Mouse (Mus musculus): ENCODE measurements around the gene Atp1a3. TPM values are rescaled to one million over a fixed set of nuclear protein-coding genes. Genes with fewer than 3 reads are reported as not detected.

Gene Atp1a3
- polyA plus RNA-seq, 1 experiment from 2014 or later, result 1.4 TPM

GRCm38 (mm10) chr7:24993081-24993480 lies 12.7 kb downstream of the Atp1a3 start:
- ATAC-seq (replicated peaks; ENCODE audit: low FRiP score), result no peak
- Histone ChIP-seq H3K9me3 (ENCODE audit: control insufficient read depth, low read length) (no peaks in the 10 kb centered on the region), H3K27me3 (replicated peaks; ENCODE audit: control insufficient read depth, insufficient read depth, low read length) (0 out of 2 replicates have a peak, but pooled peaks cover 5% of the 10 kb centered on the region), H3K4me2 (no peak overlapping the region), H3K9ac (ENCODE audit: low read depth, low read length) (no peak overlapping the region), H3K36me3 (ENCODE audit: control insufficient read depth, insufficient read depth, low read length) (no peaks in the 10 kb centered on the region), H3K4me1 (replicated peaks; ENCODE audit: control insufficient read depth, insufficient read depth, low read length) (no peaks in the 10 kb centered on the region), H3K4me3 (ENCODE audit: low read depth, low read length) (no peak overlapping the region), H3K27ac (ENCODE audit: low read depth, low read length) (no peak overlapping the region)
- DNase-seq (ENCODE audit: low spot score), result no peak
- WGBS, result 71% methylated on average over 6 of the region's 6 CpGs

- whole genome bisulfite sequencing, result 83% methylated on average over 8 of the region's 8 CpGs
- ATAC-seq (replicated peaks; ENCODE audit: low FRiP score), result no peak
- no peak overlapping the region for H3K9ac ChIP-seq (ENCODE audit: low read depth, low read length)
Measured at GRCm38 (mm10) chr7:24990478-24990877, 15.3 kb downstream of the Atp1a3 start.

DNA sequence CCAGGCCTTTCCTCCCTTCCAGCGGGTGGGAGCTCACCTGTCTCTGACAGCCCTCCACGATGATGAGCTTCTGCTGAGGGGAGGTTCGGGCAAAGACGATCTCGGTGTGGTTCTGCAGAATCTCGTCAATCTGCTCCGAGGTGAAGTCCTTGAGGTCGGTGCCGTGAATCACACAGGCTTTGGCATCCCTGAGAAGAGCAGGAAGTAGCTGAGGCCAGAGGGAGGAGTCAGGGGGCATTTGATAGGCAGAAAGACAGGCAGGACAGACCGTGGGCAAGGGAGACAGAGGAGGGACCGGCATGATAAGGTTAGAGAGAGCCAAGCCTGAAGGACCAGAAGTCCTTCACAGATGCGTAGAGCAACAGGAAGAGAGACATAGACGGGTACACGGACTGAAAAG lies 17.8 kb downstream of the Atp1a3 start:
- Histone ChIP-seq H3K36me3 (ENCODE audit: control insufficient read depth, insufficient read depth, low read length) (no peaks in the 10 kb centered on the region), H3K27me3 (replicated peaks; ENCODE audit: control insufficient read depth, insufficient read depth, low read length) (0 out of 2 replicates have a peak, but pooled peaks cover 3% of the 10 kb centered on the region), H3K4me2 (no peak overlapping the region), H3K9ac (ENCODE audit: low read depth, low read length) (no peak overlapping the region), H3K4me3 (ENCODE audit: low read depth, low read length) (no peak overlapping the region), H3K9me3 (ENCODE audit: control insufficient read depth, low read length) (no peaks in the 10 kb centered on the region), H3K4me1 (replicated peaks; ENCODE audit: control insufficient read depth, insufficient read depth, low read length) (no peaks in the 10 kb centered on the region), H3K27ac (ENCODE audit: low read depth, low read length) (no peak overlapping the region)
- WGBS, result 64% methylated on average over 14 of the region's 14 CpGs
- DNase-seq (ENCODE audit: low spot score) (no peak), ATAC-seq (replicated peaks; ENCODE audit: low FRiP score) (no peak)

More at GRCm38 (mm10) chr7:24990478-24990877, 15.3 kb downstream of the Atp1a3 start:
- Histone ChIP-seq H3K4me3 (ENCODE audit: low read depth, low read length) (no peak overlapping the region), H3K36me3 (ENCODE audit: control insufficient read depth, insufficient read depth, low read length) (no peaks in the 10 kb centered on the region), H3K4me2 (no peak overlapping the region), H3K27me3 (replicated peaks; ENCODE audit: control insufficient read depth, insufficient read depth, low read length) (0 out of 2 replicates have a peak, but pooled peaks cover 5% of the 10 kb centered on the region), H3K27ac (ENCODE audit: low read depth, low read length) (no peak overlapping the region), H3K9me3 (ENCODE audit: control insufficient read depth, low read length) (no peaks in the 10 kb centered on the region), H3K4me1 (replicated peaks; ENCODE audit: control insufficient read depth, insufficient read depth, low read length) (no peaks in the 10 kb centered on the region)
- DNase-seq (ENCODE audit: low spot score), result no peak

DNA sequence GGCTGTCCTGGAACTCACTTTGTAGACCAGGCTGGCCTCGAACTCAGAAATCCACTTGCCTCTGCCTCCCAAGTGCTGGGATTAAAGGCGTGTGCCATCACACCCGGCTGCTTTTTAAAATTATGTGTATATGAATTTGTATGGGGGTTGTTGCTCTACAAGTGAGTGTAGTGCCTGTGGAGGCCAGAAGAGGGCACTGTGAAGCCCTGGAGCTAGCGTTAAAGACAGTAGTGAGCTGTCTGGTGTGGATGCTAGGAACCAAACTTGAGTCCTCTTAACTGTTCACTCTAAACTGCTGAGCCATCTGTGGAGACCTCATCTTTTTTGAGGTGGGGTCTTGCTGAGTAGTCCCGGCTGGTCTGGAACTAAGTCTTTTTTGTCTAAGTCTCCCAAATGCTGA lies 20.0 kb downstream of the Atp1a3 start:
- H3K27ac ChIP-seq (ENCODE audit: low read depth, low read length), result no peak overlapping the region
- 0 out of 2 replicates have a peak, but pooled peaks cover 3% of the 10 kb centered on the region for H3K27me3 ChIP-seq (replicated peaks; ENCODE audit: control insufficient read depth, insufficient read depth, low read length)
- H3K4me1 ChIP-seq (replicated peaks; ENCODE audit: control insufficient read depth, insufficient read depth, low read length), result no peaks in the 10 kb centered on the region
- WGBS, result 60% methylated on average over 5 of the region's 5 CpGs
- H3K9ac ChIP-seq (ENCODE audit: low read depth, low read length), result no peak overlapping the region
- H3K4me2 ChIP-seq, result no peak overlapping the region
- H3K4me3 ChIP-seq (ENCODE audit: low read depth, low read length), result no peak overlapping the region
- DNase-seq (ENCODE audit: low spot score), result no peak
- H3K36me3 ChIP-seq (ENCODE audit: control insufficient read depth, insufficient read depth, low read length), result no peaks in the 10 kb centered on the region
- ATAC-seq (replicated peaks; ENCODE audit: low FRiP score), result no peak
- no peaks in the 10 kb centered on the region for H3K9me3 ChIP-seq (ENCODE audit: control insufficient read depth, low read length)

- no peak overlapping the region for H3K27ac ChIP-seq (ENCODE audit: low read depth, low read length)
- DNase-seq (ENCODE audit: low spot score) (no peak), ATAC-seq (replicated peaks; ENCODE audit: low FRiP score) (no peak)
- H3K9me3 ChIP-seq (ENCODE audit: control insufficient read depth, low read length), result no peaks in the 10 kb centered on the region
- H3K27me3 ChIP-seq (replicated peaks; ENCODE audit: control insufficient read depth, insufficient read depth, low read length), result no peaks in the 10 kb centered on the region
- no peak overlapping the region for H3K4me2 ChIP-seq
- no peak overlapping the region for H3K9ac ChIP-seq (ENCODE audit: low read depth, low read length)
- no peak overlapping the region for H3K4me3 ChIP-seq (ENCODE audit: low read depth, low read length)
- no peaks in the 10 kb centered on the region for H3K36me3 ChIP-seq (ENCODE audit: control insufficient read depth, insufficient read depth, low read length)
- 80% methylated on average over 2 of the region's 2 CpGs for WGBS
- H3K4me1 ChIP-seq (replicated peaks; ENCODE audit: control insufficient read depth, insufficient read depth, low read length), result no peaks in the 10 kb centered on the region
Measured at GRCm38 (mm10) chr7:24984307-24984706, 21.5 kb downstream of the Atp1a3 start.

DNA sequence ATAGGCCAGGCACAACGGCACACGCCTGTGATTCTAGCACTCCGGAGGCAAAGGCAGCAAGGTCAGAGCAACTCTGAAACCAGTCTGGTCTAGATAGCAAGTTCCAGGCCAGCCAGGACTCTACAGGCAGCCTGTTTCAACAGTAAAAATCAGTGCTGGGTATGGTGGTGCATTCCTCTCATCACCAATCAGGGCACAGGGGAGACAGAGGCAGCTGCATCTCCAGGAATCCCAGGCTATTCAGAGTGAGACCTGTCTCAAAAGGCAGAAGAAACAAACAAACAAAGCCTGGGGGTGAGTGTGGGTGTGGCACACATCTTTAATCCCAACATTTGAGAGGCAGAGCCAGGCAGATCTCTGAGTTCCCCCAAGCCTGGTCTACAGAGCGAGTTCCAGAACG lies 22.4 kb downstream of the Atp1a3 start:
- Histone ChIP-seq H3K27ac (ENCODE audit: low read depth, low read length) (no peak overlapping the region), H3K4me3 (ENCODE audit: low read depth, low read length) (no peak overlapping the region), H3K36me3 (ENCODE audit: control insufficient read depth, insufficient read depth, low read length) (no peaks in the 10 kb centered on the region), H3K9me3 (ENCODE audit: control insufficient read depth, low read length) (no peaks in the 10 kb centered on the region), H3K4me2 (no peak overlapping the region), H3K4me1 (replicated peaks; ENCODE audit: control insufficient read depth, insufficient read depth, low read length) (no peaks in the 10 kb centered on the region), H3K27me3 (replicated peaks; ENCODE audit: control insufficient read depth, insufficient read depth, low read length) (no peaks in the 10 kb centered on the region), H3K9ac (ENCODE audit: low read depth, low read length) (no peak overlapping the region)
- WGBS, result 79% methylated on average over 5 of the region's 5 CpGs
- DNase-seq (ENCODE audit: low spot score) (no peak), ATAC-seq (replicated peaks; ENCODE audit: low FRiP score) (no peak)

DNA sequence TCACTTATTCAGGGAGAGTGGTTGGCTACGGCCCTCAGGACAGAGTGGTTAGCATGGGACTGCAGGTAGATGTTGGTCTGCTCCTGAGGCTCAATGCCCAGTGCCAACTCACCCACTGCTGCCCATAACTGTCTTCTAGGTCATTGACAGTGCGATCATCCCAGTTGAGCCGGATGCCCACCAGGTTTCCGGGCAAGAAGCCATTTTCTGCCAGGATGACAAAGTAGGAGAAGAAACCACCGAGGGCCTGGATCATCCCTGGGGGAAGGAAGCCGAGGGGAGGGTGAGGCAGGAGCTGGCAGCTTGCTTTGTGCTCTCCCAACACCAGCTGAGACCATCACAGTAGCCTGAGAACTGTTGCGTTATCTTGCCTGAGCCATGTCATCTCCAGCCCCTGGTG lies 25.3 kb downstream of the Atp1a3 start:
- H3K4me3 ChIP-seq (ENCODE audit: low read depth, low read length), result no peak overlapping the region
- no peak overlapping the region for H3K4me2 ChIP-seq
- H3K36me3 ChIP-seq (ENCODE audit: control insufficient read depth, insufficient read depth, low read length), result no peaks in the 10 kb centered on the region
- no peaks in the 10 kb centered on the region for H3K27me3 ChIP-seq (replicated peaks; ENCODE audit: control insufficient read depth, insufficient read depth, low read length)
- H3K9ac ChIP-seq (ENCODE audit: low read depth, low read length), result no peak overlapping the region
- no peak overlapping the region for H3K27ac ChIP-seq (ENCODE audit: low read depth, low read length)
- DNase-seq (ENCODE audit: low spot score) (no peak), ATAC-seq (replicated peaks; ENCODE audit: low FRiP score) (no peak)
- H3K4me1 ChIP-seq (replicated peaks; ENCODE audit: control insufficient read depth, insufficient read depth, low read length), result no peaks in the 10 kb centered on the region
- no peaks in the 10 kb centered on the region for H3K9me3 ChIP-seq (ENCODE audit: control insufficient read depth, low read length)
- 78% methylated on average over 7 of the region's 7 CpGs for WGBS

- no peaks in the 10 kb centered on the region for H3K36me3 ChIP-seq (ENCODE audit: control insufficient read depth, insufficient read depth, low read length)
- H3K27ac ChIP-seq (ENCODE audit: low read depth, low read length), result no peak overlapping the region
- DNase-seq (ENCODE audit: low spot score) (no peak), ATAC-seq (replicated peaks; ENCODE audit: low FRiP score) (no peak)
- no peak overlapping the region for H3K4me3 ChIP-seq (ENCODE audit: low read depth, low read length)
- no peak overlapping the region for H3K9ac ChIP-seq (ENCODE audit: low read depth, low read length)
- no peaks in the 10 kb centered on the region for H3K27me3 ChIP-seq (replicated peaks; ENCODE audit: control insufficient read depth, insufficient read depth, low read length)
- H3K4me1 ChIP-seq (replicated peaks; ENCODE audit: control insufficient read depth, insufficient read depth, low read length), result no peaks in the 10 kb centered on the region
- 54% methylated on average over 7 of the region's 7 CpGs for WGBS
- no peaks in the 10 kb centered on the region for H3K9me3 ChIP-seq (ENCODE audit: control insufficient read depth, low read length)
- H3K4me2 ChIP-seq, result no peak overlapping the region
Measured at GRCm38 (mm10) chr7:24978781-24979180, 27.0 kb downstream of the Atp1a3 start.

- Histone ChIP-seq H3K27ac (ENCODE audit: low read depth, low read length) (no peak overlapping the region), H3K9ac (ENCODE audit: low read depth, low read length) (no peak overlapping the region), H3K4me2 (peak overlapping the region; percentile 15; the same call in 1 of the 2 replicates), H3K9me3 (ENCODE audit: control insufficient read depth, low read length) (no peaks in the 10 kb centered on the region), H3K4me3 (ENCODE audit: low read depth, low read length) (no peak overlapping the region), H3K4me1 (replicated peaks; ENCODE audit: control insufficient read depth, insufficient read depth, low read length) (no peaks in the 10 kb centered on the region; the same call in 1 of the 2 replicates), H3K36me3 (ENCODE audit: control insufficient read depth, insufficient read depth, low read length) (no peaks in the 10 kb centered on the region), H3K27me3 (replicated peaks; ENCODE audit: control insufficient read depth, insufficient read depth, low read length) (no peaks in the 10 kb centered on the region)
- no peak for ATAC-seq (replicated peaks; ENCODE audit: low FRiP score)
- 21% methylated on average over 9 of the region's 9 CpGs for WGBS
- peak; percentile 38 for DNase-seq (ENCODE audit: low spot score)
Measured at GRCm38 (mm10) chr7:24974893-24975595, 30.7 kb downstream of the Atp1a3 start.

Data from liver, embryonic 11.5 days (tissue).